In the genomic region with DNA sequence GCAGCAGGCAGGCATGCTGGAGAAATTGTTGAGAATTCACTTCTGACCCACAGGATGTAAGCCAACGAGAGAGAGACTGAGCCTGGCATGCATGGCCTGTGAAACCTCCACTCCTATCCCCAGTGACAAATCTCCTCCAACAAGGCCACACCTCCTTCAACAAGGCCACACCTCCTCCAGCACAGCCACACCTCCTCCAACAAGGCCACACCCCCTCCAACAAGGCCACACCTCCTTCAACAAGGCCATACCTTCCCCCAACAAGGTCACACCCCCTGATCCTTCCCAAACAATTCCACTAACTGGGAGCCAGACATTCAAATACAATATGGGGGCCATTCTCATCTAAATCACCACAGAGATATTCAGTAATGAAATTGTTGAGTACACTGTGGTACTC, we compare ENCODE assay signal across 27 mouse cellular contexts. TPM values are rescaled to one million over a fixed set of nuclear protein-coding genes. Genes with fewer than 3 reads are reported as not detected.
"Had no signal": no experiment of that assay in that cellular context is flagged by ENCODE, and none has a peak within 500 bp of the region (broad histone marks: within the 10 kb centered on the region; RNA-seq: fewer than 3 reads in every experiment).

No protein-coding gene starts in this region.

- ATAC-seq: forebrain, embryonic 13.5 days; forebrain, embryonic 14.5 days; forebrain, embryonic 15.5 days; forebrain, embryonic 16.5 days; forebrain, postnatal 0 days had no signal

- H3K9ac ChIP-seq: embryonic facial prominence, embryonic 12.5 days; embryonic facial prominence, embryonic 13.5 days; embryonic facial prominence, embryonic 15.5 days; forebrain, embryonic 12.5 days; forebrain, embryonic 13.5 days; forebrain, embryonic 15.5 days; forebrain, postnatal 0 days had no signal

- DNase-seq: cerebellum, adult 8-10 months; cerebellum, adult 9-10 months; cerebellum, adult 9-11 months; cerebellum, postnatal 10 days; cerebellum, postnatal 14 days; cerebellum, postnatal 25 days; cerebellum, postnatal 36 days; embryo, embryonic 11 days; forebrain, postnatal 0 days; gastrocnemius, adult 2 months; gastrocnemius, postnatal 10 days; gastrocnemius, postnatal 14 days; gastrocnemius, postnatal 25 days; gastrocnemius, postnatal 36 days; heart, adult 18-20 months; heart, adult 2 months had no signal

- H3K4me2 ChIP-seq: embryonic facial prominence, embryonic 12.5 days; embryonic facial prominence, embryonic 13.5 days; embryonic facial prominence, embryonic 15.5 days; forebrain, embryonic 12.5 days; forebrain, embryonic 13.5 days; forebrain, embryonic 15.5 days had no signal

- H3K4me3 ChIP-seq: embryonic facial prominence, embryonic 10.5 days; embryonic facial prominence, embryonic 12.5 days; embryonic facial prominence, embryonic 13.5 days; embryonic facial prominence, embryonic 15.5 days; erythroblast, embryonic 14.5 days; forebrain, embryonic 10.5 days; forebrain, embryonic 12.5 days; forebrain, embryonic 13.5 days; forebrain, embryonic 15.5 days; gastrocnemius, adult 2 months; heart, adult 2 months had no signal

- H3K27ac ChIP-seq: embryonic facial prominence, embryonic 10.5 days; embryonic facial prominence, embryonic 12.5 days; embryonic facial prominence, embryonic 13.5 days; embryonic facial prominence, embryonic 15.5 days; forebrain, embryonic 10.5 days; forebrain, embryonic 12.5 days; forebrain, embryonic 13.5 days; forebrain, embryonic 15.5 days; gastrocnemius, adult 2 months; heart, adult 2 months had no signal

- H3K4me1 ChIP-seq: embryonic facial prominence, embryonic 12.5 days; embryonic facial prominence, embryonic 13.5 days; embryonic facial prominence, embryonic 15.5 days; forebrain, embryonic 13.5 days; forebrain, embryonic 15.5 days had no signal

- H3K36me3 ChIP-seq: embryonic facial prominence, embryonic 10.5 days; embryonic facial prominence, embryonic 12.5 days; embryonic facial prominence, embryonic 13.5 days; embryonic facial prominence, embryonic 15.5 days; forebrain, embryonic 10.5 days; forebrain, embryonic 12.5 days; forebrain, embryonic 15.5 days had no signal

- H3K9me3 ChIP-seq: embryonic facial prominence, embryonic 12.5 days; embryonic facial prominence, embryonic 13.5 days; embryonic facial prominence, embryonic 15.5 days; forebrain, embryonic 12.5 days; forebrain, embryonic 15.5 days had no signal

- H3K27me3 ChIP-seq: embryonic facial prominence, embryonic 12.5 days; embryonic facial prominence, embryonic 15.5 days; forebrain, embryonic 12.5 days; forebrain, embryonic 13.5 days; forebrain, embryonic 15.5 days had no signal

RNA-seq across cellular contexts. Expression of gene Pdpn, which starts 46.0 kb away (rescaled TPM):
- polyA plus RNA-seq: erythroblast, embryonic 14.5 days had no signal
